Mouse (Mus musculus) ES-E14 (cell line): ENCODE data around the gene Ebf4. TPM values are rescaled to one million over a fixed set of nuclear protein-coding genes. Genes with fewer than 3 reads are reported as not detected.

ENCODE experiments used
- DNase-seq: peaks from one replicate; pipeline ENCODE4 v3.0.0-alpha.2; 2013; ENCODE audit warnings: low read depth, low spot score
- H3K27ac ChIP-seq: 2 replicates; pipeline ENCODE4 v1.5.1; 2012; ENCODE audit warnings: low read depth, mild to moderate bottlenecking, low read length, moderate library complexity, mixed read lengths; ENCODE audit not compliant: poor library complexity, insufficient read depth, severe bottlenecking
- H3K36me3 ChIP-seq: 2 replicates; pipeline ENCODE4 v1.6.1; 2012; ENCODE audit warnings: mild to moderate bottlenecking, low read length, moderate library complexity, mixed read lengths; ENCODE audit not compliant: control insufficient read depth, poor library complexity, insufficient read depth, severe bottlenecking
- H3K4me1 ChIP-seq, 2 experiments: fragments of 150-350 bp in 1 of 2; sonication (generic) in 1 of 2; 2 replicates each; pipeline ENCODE4 v1.6.1; 2012; ENCODE audit warnings: low read length in 2 of 2, mild to moderate bottlenecking in 1 of 2, mixed read lengths in 1 of 2; ENCODE audit not compliant: control insufficient read depth in 2 of 2, insufficient read depth in 2 of 2, poor library complexity in 1 of 2
- H3K4me3 ChIP-seq, 2 experiments: fragments of 150-350 bp in 1 of 2; sonication (generic) in 1 of 2; 2 replicates each; pipeline ENCODE4 v1.5.1; 2012; ENCODE audit warnings: low read length in 2 of 2, low read depth in 1 of 2, mild to moderate bottlenecking in 1 of 2, mixed read lengths in 1 of 2; ENCODE audit not compliant: insufficient read depth in 1 of 2, poor library complexity in 1 of 2, severe bottlenecking in 1 of 2
- H3K9ac ChIP-seq: 2 replicates; pipeline ENCODE4 v1.6.1; 2012; ENCODE audit warnings: low read depth, mild to moderate bottlenecking, low read length, mixed read lengths; ENCODE audit not compliant: poor library complexity, insufficient read depth, severe bottlenecking
- H3K9me3 ChIP-seq: fragments of 150-350 bp; sonication (generic); 2 replicates; pipeline ENCODE4 v1.6.1; 2012; ENCODE audit warnings: low read depth, mild to moderate bottlenecking, low read length; ENCODE audit not compliant: control insufficient read depth, insufficient read depth
- CHD2 ChIP-seq: IDR thresholded peaks from 2 replicates; pipeline ENCODE4 v1.6.1; 2014; ENCODE audit warnings: mild to moderate bottlenecking, low read depth, low read length, inconsistent platforms
- HCFC1 ChIP-seq: IDR thresholded peaks from 2 replicates; pipeline ENCODE4 v1.6.1; 2012; ENCODE audit warnings: low read length, inconsistent platforms, borderline replicate concordance; ENCODE audit not compliant: insufficient read depth
- MAFK ChIP-seq: IDR thresholded peaks from 2 replicates; pipeline ENCODE4 v1.6.1; 2014; ENCODE audit warnings: mild to moderate bottlenecking, low read depth, low read length, inconsistent platforms; ENCODE audit not compliant: insufficient read depth
- ZC3H11A ChIP-seq: IDR thresholded peaks from 2 replicates; pipeline ENCODE4 v1.6.1; 2012; ENCODE audit warnings: low read depth, mild to moderate bottlenecking, inconsistent platforms, low read length, borderline replicate concordance
- ZNF384 ChIP-seq: IDR thresholded peaks from 2 replicates; pipeline ENCODE4 v1.6.1; 2012; ENCODE audit warnings: low read depth, low read length, inconsistent platforms
- in situ Hi-C, 2 experiments: fragments of 600-800 bp; cut with MboI; formaldehyde crosslinking; loops; one replicate each; pipeline ENCODE4 v1.15.1; 2025; ENCODE audit warnings: low sequenced_read_pairs in 2 of 2, inconsistent platforms in 1 of 2; ENCODE audit not compliant: unreplicated experiment in 2 of 2
- total RNA-seq: library from RNA; depleted of rRNA; stranded (reverse); fragments of 300-350 nt; gene quantifications from 2 replicates; pipeline ENCODE4 v1.2.3, GENCODE M21; 2012

Ebf4 gene
- total RNA-seq, 1 experiment: 0.62 TPM

DNA sequence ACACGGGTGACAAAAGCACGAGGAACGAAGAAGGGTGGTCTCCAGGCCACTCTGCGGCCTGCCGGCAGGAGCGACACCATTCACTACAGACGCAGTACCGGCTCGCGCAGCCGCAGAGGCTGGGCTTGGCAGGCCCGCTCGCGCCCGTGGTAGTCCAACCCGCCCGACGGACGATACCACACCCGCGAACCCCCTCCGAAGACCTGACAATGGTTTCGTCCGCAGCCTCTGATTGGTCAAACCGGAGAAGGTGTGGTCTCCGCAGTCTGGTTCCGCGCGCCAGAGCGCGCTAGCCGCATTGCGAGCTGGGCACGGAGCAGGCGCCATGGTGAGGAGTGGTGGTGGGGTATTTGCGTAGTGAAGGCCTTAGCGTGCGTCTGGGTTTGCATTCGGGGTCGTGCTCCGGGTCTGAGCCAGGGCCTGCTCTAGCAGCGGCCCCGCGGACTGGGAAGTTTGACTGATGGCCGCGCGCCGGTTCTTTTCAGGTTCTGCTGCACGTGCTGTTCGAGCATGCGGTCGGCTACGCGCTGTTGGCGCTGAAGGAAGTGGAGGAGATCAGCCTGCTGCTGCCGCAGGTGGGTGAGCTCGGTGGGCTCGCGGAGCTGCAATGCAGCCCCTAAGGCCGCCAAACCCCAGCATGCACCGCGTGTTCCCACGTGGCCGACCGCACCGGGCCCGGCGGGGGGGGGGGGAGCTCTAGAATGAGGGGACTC, 20.7 kb upstream of the Ebf4 start, which contains the start of gene Nop56:
Nop56 (plus strand) TSS at position 282 of the 713 bp plus-strand sequence.
- Histone ChIP-seq H3K4me3 (peak within 1 kb of the TSS; percentile 76 to 89), H3K9me3 (no peaks in the 10 kb centered on the region), H3K4me1 (no peaks in the 10 kb centered on the region), H3K27ac (peak within 1 kb of the TSS; percentile 86), H3K36me3 (peaks cover 43% of the 10 kb centered on the region), H3K9ac (peak within 1 kb of the TSS; percentile 94)
- in situ Hi-C loops: no loop called here
- peak; percentile 90 for DNase-seq
- TF ChIP-seq MAFK (no peak), HCFC1 (no peak), ZC3H11A (no peak), ZNF384 (no peak), CHD2 (no peak)

DNA sequence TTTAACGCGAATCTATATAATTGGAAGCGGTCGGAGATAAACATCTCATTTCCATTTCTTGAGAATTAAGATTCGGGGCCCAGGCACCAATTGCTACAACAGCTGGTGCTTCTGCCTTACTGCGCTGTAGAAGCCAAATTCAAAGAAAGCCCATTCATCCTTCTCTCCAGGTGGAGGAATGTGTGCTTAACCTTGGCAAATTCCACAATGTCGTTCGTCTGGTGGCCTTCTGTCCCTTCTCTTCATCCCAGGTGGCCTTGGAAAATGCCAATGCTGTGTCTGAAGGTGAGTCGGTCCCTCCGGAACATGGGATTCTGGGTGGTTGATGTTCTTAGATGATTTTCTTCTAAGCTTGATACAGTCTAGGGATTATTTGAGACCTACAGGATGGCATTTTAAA, 20.1 kb upstream of the Ebf4 start:
- H3K36me3 ChIP-seq: peaks cover 48% of the 10 kb centered on the region
- no peaks in the 10 kb centered on the region for H3K4me1 ChIP-seq
- peak overlapping the region; percentile 73; the same call in 1 of the 2 replicates for H3K27ac ChIP-seq
- no peak for TF ChIP-seq CHD2
- no peak for TF ChIP-seq HCFC1
- no peak for TF ChIP-seq ZC3H11A
- no peak for TF ChIP-seq MAFK
- no peak for TF ChIP-seq ZNF384
- peak overlapping the region; percentile 93 for H3K9ac ChIP-seq
- peak overlapping the region; percentile 76 to 89 for H3K4me3 ChIP-seq
- no peak for DNase-seq
- no peaks in the 10 kb centered on the region for H3K9me3 ChIP-seq
- in situ Hi-C loops: no loop called here

DNA sequence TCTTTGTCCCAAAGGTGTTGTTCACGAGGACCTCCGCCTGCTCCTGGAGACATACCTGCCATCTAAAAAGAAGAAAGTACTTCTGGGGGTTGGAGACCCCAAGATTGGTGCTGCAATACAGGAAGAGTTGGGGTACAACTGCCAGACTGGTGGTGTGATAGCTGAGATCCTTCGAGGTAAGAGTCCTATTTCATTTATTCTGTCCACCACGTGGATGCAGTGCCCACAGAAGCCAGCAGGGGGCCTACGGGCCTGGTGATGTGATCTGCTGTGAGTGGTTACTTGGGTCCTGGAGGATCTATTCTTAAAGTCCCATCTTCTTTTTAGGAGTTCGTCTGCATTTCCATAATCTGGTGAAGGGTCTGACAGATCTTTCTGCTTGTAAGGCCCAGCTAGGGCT, 19.3 kb upstream of the Ebf4 start:
- Histone ChIP-seq H3K9me3 (no peaks in the 10 kb centered on the region), H3K9ac (peak overlapping the region; percentile 55), H3K36me3 (peaks cover 55% of the 10 kb centered on the region), H3K27ac (no peak overlapping the region), H3K4me3 (peak overlapping the region; percentile 76 to 89), H3K4me1 (no peaks in the 10 kb centered on the region)
- DNase-seq: peak; percentile 81
- TF ChIP-seq ZC3H11A (no peak), CHD2 (no peak), HCFC1 (no peak), ZNF384 (no peak), MAFK (no peak)
- in situ Hi-C loops: no loop called here

DNA sequence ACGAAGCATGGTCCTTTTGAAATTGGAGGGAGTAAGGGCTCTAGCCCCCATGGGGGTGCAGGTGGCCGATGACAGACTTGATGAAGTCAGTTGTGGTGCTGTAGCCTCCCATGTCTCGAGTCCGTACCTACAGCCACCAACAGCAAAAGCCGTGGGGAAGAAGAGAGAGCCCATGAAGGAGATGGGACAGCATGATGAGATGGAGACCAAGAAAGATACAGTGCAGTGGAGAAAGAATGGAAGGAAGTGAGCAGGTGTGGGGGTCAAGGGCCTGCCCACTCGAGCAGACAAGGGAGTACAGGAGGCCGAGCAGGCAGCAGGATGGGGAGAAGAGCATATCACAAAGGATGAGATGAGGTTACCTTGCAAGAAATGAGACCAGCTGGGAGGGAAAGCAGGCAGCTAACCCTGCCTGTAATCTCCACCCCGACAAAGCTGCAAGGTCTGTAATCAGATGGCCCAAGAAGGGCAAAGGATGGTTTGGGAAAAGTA, 15.3 kb upstream of the Ebf4 start:
- Histone ChIP-seq H3K9me3 (no peaks in the 10 kb centered on the region), H3K4me3 (no peak overlapping the region), H3K27ac (no peak overlapping the region), H3K36me3 (peaks cover 71% of the 10 kb centered on the region), H3K4me1 (no peaks in the 10 kb centered on the region), H3K9ac (no peak overlapping the region)
- in situ Hi-C loops: no loop called here
- DNase-seq: peak; percentile 31
- TF ChIP-seq CHD2: no peak; the same call in none of the 2 replicates
- no peak for TF ChIP-seq ZNF384
- TF ChIP-seq ZC3H11A: no peak
- TF ChIP-seq MAFK: no peak
- TF ChIP-seq HCFC1: no peak; the same call in 1 of the 2 replicates
